Mouse (Mus musculus): ENCODE results near the gene Acad12.
"Not testable (repeated sequence)": the region's sequence is repeated elsewhere in the genome, so short reads cannot be mapped to it uniquely, and the experiment has no call there.

The Acad12 gene

DNA sequence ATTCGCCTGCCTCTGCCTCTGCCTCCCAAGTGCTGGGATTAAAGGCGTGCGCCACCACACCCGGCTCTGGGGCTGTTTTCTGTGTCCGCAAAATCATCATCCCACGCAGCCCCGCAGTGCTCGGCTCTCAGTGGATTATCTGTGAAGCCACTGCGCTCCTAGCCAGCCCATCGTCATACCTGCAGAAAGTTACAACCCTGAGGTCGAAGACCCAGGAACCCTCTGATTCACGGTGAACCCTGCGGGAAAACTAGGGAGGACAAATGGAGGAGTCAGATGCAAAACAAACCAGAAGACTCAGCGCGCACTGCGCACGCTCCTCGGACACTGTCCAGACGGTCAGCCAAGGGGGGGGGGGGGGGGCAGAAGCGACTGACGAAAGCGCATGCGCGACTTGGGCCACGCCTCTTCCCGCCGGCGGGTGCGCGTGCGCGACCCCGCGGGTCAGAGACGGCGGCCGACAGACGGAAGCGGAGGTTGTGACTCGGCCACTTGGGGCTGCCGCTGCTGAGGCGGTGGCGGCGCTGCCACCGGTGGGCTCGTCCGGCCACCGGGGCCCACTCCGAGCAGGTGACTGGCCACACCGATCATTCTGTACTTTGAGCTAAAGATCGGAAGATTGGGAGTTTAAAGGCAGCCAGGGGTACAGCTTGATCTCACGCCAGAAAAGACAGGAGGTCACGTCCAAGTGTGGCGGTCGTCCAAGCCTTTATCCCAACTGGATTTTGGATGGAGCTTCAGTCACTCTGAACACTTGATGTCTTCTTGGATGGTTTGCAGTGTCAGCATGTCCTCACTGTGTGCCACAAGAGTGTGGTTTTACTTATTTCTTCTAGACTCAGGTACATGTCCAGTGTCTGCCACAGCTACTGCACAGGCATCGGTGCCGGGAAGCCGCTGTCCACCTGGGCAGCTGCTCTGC is at the start of gene Acad12:
Acad12 (minus strand) TSS at position 347 of the 922 bp plus-strand sequence.
- in situ Hi-C loops (cut with MboI): no loop called here

DNA sequence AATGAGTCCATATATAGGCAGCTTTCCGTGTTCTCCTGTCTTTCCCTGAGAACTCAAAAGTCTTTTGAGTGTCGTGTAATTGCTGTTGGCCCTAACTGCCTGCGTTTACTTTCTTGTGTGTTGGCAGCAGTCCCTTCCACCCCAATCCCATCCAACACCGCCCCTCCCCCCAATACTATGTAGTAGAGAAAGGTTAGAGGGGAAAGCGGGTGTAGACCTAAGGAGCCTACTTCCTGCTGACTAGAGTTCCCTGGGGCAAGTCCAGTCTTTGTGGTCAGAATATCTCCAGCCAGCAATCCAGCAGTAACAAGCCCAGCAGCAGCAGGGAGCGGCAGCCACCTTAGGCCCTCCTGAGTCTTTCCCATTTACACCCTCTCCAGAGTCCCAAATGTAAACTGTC is 49.7 kb upstream of the Acad12 start:
- in situ Hi-C loops (cut with MboI): no loop called here

DNA sequence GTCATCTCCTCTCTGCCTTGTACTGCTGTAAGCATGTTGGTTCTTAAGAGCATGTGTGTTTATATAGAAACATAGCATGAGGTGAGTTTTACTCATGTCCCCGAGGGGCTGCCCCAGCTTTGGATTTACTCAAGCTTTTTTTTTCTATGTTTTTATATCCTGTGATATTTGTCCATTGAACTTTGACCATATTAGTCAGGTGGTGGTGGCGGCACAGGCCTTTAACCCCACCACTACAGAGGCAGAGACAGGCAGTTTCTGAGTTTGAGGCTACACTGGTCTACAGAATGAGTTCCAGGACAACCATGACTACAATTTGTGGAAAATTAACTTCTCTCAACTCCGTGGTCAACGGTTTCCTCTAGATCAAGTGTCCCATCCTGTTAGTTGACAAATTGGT is 48.3 kb upstream of the Acad12 start:
- in situ Hi-C loops (cut with MboI): no loop called here

DNA sequence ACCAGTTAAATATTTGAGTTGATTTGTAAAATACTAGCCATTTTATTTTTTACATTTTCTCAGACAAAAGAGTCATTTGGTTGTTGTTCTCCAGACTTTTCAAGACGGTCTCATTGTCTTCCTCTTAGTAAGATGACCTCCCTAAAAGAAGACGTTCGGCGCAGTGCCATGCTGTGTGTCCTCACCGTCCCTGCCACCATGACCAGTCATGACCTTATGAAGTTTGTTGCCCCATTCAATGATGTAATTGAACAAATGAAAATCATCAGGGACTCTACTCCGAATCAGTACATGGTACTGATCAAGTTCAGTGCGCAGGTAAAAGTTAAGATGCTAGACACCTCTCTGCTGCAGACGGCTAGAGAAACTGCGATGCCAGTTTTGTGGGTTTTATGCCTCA is 46.2 kb upstream of the Acad12 start:
- in situ Hi-C loops (cut with MboI): no loop called here

DNA sequence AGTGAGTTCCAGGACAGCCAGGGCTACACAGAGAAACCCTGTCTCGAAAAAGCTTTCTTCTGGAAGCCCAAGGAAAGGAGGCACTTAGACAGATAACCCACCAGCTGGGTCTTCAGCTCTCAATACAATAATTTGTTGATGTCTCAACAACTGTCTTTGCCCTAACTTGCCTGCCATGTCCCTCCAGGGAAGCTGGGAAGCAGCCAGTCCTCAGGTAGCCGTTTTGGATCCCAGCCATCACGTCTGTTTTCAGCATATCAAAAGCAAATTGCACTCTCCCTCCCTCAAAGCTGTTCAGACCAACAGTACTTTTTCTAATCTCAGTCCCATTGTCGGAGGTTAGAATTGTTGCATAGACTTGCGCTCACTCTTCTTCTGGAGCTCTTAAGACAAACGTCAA is 45.3 kb upstream of the Acad12 start:
- in situ Hi-C loops (cut with MboI): no loop called here

DNA sequence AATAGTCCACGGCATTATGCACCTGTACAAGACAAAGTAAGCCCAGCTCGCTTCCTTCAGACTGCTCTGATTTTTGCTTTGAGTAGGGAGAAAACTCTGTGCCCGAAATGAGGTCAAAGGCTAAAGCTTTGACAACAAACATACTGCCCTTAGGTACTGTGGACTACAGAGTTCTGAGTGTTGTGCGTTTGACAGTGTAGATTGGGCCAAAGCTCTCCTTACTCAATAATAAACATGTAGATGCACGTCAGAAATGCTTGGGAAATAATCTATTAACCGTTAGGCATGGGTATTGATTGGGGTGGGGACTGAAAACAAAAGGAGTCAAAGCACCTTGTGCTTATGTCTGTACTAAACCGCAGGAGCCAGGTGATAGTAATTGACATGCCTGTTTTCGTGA is 44.7 kb upstream of the Acad12 start:
- in situ Hi-C loops (cut with MboI): no loop called here

DNA sequence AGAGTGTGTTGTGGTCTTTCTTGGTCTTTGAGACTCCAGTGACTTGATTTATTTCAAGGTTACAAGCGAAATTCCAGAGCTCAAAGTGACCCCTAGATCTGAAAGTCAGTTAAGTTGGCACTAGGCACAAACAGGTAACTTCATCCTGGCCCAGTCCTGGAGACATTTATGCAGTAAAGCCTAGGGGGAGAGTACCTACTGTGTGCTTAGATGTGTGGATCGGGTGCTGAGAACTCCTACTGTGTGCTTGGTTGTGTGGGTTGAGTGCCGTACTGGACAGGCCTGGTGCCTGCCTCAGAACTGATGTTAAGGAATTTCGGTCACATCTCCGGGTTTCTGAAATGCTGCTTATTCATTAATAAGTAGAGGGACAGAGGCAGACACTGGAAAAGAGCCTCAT is 42.8 kb upstream of the Acad12 start:
- in situ Hi-C loops (cut with MboI): no loop called here

DNA sequence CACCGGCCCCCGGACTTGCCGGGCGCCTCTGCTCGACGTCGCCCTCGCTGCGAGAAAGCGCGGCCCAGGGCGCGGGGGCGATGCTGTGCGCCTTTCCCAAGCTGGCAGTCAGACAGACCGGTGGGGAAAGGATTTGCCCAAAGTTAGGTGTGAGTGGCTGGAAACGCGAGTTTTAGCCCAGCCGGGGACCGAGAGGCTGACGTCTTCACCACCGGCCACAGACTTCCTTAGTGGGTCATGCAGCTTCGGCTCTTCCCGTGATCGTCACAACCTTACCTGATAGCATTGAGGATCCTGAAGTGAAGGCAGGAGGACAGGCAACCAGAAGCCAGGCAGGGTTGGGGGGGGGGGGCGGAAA is 42.1 kb upstream of the Acad12 start:
- in situ Hi-C loops (cut with MboI): no loop called here

DNA sequence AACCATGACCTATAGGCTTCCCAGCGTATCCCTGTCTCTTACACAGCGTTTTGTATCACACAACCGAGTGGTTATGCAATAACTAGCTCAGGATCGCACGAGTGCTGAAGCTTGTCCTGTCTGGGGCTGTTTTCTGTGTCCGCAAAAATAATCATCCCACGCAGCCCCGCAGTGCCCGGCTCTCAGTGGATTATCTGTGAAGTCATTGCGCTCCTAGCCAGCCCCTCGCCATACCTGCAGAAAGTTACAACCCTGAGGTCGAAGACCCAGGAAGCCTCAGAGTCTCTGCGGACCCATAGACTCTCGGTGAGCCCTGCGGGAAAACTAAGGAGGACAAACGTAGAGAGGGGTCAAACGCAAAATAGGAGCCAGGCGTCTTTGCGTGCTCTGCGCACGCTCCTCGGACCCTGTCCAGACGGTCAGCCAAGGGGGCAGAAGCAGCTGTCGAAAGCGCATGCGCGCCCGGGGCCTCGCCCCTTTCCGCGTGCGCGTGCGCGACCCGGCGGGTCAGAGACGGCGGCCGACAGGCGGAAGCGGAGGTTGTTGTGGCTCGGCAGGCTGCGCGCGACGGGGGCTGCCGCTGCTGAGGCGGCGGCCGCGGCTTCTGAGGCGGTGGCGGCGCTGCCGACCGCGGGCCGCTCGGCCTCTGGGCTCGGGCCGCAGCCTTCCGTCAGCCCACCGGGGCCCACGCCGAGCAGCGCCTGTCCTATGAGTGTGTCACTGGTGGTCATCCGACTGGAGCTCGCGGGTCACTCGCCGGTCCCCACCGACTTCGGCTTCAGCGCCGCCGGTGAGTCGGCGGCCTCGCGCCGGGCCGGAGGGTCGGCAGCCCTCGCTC is 41.5 kb upstream of the Acad12 start, which contains the start of the genes Acad10 and Brap:
Acad10 (minus strand) TSS at position 456 of the 838 bp plus-strand sequence.
Brap (plus strand) TSS at position 505 of the 838 bp plus-strand sequence.
- in situ Hi-C loops (cut with MboI): no loop called here

DNA sequence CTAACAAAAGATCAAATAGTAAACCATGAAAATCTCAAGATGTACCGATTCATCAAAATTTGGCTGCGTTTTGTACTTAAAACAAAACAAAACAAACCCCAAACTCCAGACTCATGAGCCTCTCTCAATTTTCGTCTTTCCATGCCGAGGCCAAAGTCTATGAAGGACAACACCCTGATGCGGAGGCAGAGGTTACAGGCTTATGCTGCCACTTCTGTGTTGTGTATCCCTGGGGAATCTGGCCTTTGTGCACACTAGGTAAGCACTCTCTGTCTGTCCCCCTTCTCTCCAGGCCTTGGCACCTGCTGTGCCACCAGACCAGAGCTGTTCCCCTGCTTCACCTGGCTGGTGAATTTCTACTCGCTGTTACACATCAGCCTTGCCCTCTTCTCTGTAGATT is 38.9 kb upstream of the Acad12 start:
- in situ Hi-C loops (cut with MboI): not testable (repeated sequence)

DNA sequence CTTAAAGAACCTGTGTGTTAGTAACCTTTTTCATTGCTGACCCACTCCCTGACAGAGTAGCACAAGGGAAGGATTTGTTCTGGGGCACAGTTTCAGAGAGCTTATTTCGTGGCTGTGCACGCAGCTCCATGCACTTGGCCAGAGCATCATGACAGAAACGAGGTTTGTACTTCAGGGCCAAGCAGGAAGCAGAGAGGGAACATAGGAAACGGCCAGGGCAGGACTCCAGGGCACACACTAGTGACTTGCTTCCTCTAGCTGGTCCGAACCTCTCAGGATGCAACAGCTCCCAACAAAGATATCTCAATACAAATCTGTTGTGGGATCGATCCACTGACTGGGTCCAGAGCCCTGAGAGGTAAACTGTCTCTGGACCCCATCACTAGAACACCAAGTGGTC is 38.1 kb upstream of the Acad12 start:
- in situ Hi-C loops (cut with MboI): not testable (repeated sequence)

DNA sequence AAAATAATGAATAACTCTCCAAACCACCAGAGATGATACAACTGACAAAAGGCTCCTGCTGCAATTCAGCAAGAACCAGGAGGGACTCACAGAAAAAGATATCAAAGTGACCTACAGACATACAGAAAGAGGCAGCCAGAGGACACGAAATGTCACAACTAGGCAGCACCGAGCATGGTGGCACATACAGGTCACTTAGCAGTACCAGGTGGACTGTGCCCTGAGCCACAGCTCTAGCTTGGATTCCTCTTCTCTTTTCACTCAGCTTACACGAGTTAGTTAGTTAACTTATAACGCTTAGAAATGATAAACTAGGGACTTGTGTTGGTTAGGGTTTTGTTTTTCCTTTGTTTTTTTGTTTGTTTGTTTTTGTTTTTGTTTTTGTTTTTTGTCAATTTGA is 35.8 kb upstream of the Acad12 start:
- in situ Hi-C loops (cut with MboI): no loop called here

DNA sequence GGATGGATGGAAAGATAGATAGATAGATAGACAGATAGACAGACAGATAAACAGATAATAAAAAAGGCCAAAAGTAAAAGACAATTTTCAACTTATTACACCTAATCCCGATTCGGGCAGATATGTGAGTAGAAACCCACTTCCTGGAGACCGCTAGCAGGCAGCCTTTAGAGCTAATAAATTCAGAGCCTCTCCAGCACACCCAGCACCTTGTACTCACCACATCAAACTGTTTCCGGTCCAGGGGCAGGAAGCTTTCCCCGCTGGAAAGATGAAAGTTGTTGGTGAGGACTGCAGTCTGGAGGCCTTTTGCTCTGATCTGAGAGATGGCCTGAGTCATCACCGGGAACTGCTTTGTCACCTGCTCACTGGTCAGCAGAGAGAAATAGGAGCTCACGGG is 30.4 kb upstream of the Acad12 start:
- in situ Hi-C loops (cut with MboI): no loop called here

DNA sequence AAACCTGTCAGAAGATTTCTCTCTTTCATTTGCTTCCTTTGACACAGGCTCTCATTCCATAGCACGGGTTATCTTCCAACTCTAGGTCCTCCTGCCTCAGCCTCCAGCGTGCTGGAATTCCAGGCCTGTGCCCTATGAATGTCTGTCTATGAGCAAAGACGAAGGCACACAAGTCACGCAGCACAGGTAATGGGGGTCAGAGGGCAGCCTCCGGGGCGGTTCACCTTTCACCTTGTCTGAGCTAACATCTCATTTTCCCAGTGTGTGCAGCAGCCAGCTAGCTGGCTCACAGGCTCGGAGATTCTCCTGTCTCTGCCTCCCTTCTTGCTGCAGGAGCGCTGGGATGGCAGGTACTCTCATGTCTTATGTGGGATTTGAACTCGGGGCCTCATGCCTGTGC is 20.9 kb upstream of the Acad12 start:
- in situ Hi-C loops (cut with MboI): no loop called here

DNA sequence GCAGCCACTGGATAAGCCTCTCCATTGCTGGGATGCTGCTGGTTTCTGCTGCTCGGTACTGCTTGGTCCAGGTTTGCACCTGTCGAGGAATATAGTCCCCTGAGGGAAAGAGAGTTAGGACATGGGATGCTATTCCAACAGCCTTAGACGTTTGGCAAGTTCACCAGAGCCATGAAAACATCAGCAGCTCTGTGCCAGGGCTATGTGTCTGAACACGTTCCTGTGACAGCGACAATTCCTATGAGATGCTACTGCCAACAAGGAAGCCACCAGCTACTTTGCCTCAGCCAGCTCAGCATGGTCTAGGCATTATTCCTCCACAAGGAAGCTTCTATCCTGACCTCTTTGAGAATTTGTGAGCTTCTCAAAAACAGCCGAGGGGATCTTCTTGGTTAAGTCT is 18.6 kb upstream of the Acad12 start:
- in situ Hi-C loops (cut with MboI): no loop called here

DNA sequence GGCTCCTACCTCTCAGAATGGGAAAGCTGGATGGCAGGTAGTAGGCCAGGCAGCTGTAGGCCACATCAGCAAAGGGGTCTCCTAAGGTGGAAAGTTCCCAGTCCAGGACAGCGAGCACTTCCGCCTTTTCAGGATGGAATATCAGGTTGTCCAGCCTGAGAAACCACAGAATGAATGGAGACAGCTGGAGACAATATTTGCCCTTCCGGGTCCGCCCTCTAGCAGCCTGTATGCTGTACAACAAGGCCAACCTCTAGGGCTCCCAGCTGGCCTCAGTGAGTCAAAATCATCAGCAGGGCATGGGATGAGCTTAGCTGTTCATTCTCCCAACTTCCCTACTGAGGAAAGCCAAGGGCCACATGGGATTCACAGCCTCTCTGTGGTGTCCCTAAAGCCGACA is 15.9 kb upstream of the Acad12 start:
- in situ Hi-C loops (cut with MboI): no loop called here

DNA sequence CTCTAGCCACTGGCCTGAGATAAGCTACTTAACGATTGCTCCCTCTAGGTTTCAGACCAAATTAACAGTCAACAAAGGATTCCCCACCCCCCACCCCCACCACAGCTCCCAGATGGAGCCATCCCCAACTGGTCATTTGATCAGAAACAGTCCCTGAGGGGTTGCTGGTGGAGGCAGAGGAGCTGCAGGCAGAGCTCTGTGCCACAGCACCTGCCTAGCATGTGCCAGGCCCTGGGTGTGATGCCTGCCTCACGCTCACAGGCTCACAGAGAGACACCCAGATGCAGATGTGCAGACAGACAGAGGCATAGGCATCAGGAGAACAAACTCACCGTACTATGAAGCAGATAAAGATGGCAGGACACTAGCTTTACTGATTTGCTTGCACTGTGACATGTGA is 14.1 kb upstream of the Acad12 start:
- in situ Hi-C loops (cut with MboI): no loop called here

DNA sequence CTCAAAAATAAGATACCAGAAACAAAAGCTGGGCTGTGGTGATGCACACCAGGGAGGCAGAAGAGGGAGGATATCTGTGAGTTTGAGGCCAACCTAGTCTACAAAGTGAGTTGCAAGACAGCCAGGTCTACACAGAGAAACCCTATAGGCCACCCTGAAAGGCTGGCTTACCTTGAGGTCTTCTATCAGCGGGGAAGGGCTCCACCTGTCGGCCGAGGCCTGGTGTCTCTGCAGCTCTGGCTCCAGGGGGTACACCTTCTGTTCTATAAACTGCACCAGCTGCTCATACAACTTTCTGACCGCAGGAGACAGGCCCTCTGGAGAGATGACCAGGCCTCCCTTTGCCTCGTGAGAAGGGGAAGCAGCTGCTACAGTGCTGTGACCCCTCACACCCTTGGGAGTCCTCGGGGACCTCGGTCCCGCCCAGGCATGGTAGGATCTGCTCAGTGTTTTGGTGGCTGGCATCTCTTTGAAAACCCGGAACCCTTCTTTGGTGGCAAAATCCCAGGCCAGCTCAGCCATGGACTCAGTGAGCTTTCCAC is 12.4 kb upstream of the Acad12 start:
- in situ Hi-C loops (cut with MboI): not testable (repeated sequence)

DNA sequence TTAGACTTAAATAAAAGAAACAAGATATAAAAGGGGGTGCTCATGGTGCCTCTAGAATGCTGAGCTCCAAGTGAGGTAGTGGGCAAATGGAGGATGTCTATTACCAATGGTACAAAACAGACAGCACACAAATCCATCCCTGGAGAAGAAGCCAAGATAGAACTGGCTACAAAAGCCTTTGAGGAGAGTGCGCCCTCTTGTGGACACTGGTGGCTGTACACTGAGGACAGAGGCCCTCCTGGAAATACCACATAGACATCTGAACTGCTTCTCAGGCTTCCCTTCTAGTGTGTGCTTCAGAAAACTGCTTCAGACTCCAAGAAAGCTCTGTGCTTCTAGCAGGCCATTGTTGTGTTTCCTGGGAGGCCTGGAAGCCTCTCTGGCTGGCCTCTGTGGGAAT is 9.1 kb upstream of the Acad12 start:
- in situ Hi-C loops (cut with MboI): no loop called here

DNA sequence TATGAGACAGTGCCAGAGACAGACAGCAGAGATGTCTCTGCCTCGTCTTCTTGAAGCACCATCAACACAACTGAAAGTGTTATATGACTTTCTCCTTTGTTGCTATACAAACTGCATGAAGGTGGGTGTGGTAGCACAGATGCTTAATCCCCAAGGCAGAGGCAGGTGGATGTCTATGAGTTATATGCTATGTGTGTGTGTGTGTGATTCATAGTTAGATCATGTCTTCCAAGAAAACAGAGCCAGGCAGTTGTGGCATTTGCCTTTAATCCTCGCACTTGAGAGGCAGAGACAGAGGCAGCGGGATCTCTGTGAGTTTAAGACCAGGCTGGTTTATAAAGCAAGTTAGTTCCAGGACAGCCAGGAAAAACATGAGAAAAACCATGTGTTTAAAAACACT is 4.5 kb upstream of the Acad12 start:
- in situ Hi-C loops (cut with MboI): no loop called here

DNA sequence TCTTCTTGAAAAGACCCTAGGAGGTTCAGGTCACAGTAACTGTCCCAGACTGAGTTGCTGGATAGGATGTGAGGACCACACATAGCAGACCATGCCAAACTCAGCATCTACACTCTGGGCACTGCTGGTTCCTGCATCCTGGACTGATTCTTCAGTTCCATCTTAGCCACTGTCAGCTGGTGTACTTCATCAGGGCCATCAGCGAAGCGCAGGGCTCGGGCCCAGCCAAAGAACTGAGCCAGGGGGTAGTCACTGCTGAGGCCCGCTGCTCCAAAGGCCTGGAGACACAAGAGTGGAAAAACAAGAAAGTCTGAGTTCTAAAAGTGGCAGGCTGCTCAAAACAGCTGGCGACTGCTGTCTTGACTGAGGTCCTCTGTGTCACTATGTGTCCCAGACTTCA is 2.4 kb upstream of the Acad12 start:
- in situ Hi-C loops (cut with MboI): no loop called here

DNA sequence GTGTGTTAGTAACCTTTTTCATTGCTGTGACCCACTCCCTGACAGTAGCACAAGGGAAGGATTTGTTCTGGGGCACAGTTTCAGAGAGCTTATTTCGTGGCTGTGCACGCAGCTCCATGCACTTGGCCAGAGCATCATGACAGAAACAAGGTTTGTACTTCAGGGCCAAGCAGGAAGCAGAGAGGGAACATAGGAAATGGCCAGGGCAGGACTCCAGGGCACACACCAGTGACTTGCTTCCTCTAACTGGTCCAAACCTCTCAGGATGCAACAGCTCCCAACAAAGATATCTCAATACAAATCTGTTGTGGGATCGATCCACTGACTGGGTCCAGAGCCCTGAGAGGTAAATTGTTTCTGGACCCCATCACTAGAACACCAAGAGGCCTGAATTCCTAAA is 3.8 kb downstream of the Acad12 start:
- in situ Hi-C loops (cut with MboI): not testable (repeated sequence)

DNA sequence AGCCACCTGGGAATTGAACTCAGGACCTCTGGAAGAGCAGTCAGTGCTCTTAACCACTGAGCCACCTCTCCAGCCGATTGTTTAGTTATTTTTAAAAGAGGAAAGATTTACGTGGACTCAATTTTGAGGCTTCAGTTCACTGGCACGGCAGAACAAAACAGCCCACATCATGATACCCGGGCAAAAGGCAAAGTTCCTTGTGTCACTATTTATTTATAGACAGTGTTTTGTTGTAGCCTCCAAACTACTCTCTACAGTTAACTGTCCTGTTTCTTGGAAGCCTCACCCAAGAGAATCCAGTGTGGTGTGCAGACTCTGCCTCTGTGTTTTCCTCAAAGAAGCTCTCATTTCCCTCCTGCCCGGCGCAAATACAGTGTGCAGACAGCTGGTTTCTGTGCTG is 6.7 kb downstream of the Acad12 start:
- in situ Hi-C loops (cut with MboI): no loop called here

Measured in mature B cell (primary cell).